Mouse (Mus musculus) MEL (cell line): ENCODE results near the gene Gramd1a. TPM values are rescaled to one million over a fixed set of nuclear protein-coding genes. Genes with fewer than 3 reads are reported as not detected.

Experiments
- DNase-seq: peaks from one replicate; pipeline ENCODE4 v3.0.0; 2011; ENCODE audit warnings: low read depth, low spot score
- H3K27ac ChIP-seq: 2 replicates; pipeline ENCODE4 v1.5.1; 2012; ENCODE audit warnings: low read depth, mild to moderate bottlenecking, control low read depth, low read length, moderate library complexity; ENCODE audit not compliant: control insufficient read depth
- H3K27me3 ChIP-seq, 2 experiments: fragments of 150-350 bp in 1 of 2; sonication (generic) in 1 of 2; 2 replicates each; pipeline ENCODE4 v1.6.1; 2012; ENCODE audit warnings: low read length in 2 of 2, mild to moderate bottlenecking in 2 of 2, improper control_type of control experiment in 1 of 2, moderate library complexity in 1 of 2; ENCODE audit not compliant: insufficient read depth in 2 of 2, control insufficient read depth in 1 of 2
- H3K36me3 ChIP-seq, 2 experiments: 2 replicates each; pipeline ENCODE4 v1.6.1; 2012 to 2014; ENCODE audit warnings: low read length in 2 of 2, improper control_type of control experiment in 1 of 2, inconsistent platforms in 1 of 2, mild to moderate bottlenecking in 1 of 2; ENCODE audit not compliant: insufficient read depth in 2 of 2, control insufficient read depth in 1 of 2
- H3K4me1 ChIP-seq, 2 experiments: fragments of 150-350 bp in 1 of 2; sonication (generic) in 1 of 2; 2 replicates each; pipeline ENCODE4 v1.6.1; 2012; ENCODE audit warnings: low read length in 2 of 2, improper control_type of control experiment in 1 of 2, mild to moderate bottlenecking in 1 of 2; ENCODE audit not compliant: insufficient read depth in 2 of 2, control insufficient read depth in 1 of 2
- H3K4me3 ChIP-seq, 2 experiments: fragments of 150-350 bp in 1 of 2; sonication (generic) in 1 of 2; 2 replicates each; pipeline ENCODE4 v1.5.1; 2012; ENCODE audit warnings: low read depth in 2 of 2, low read length in 2 of 2, mild to moderate bottlenecking in 2 of 2, moderate library complexity in 2 of 2, control low read depth in 1 of 2, improper control_type of control experiment in 1 of 2; ENCODE audit not compliant: control insufficient read depth in 1 of 2, insufficient read depth in 1 of 2
- H3K79me2 ChIP-seq: 2 replicates; pipeline ENCODE4 v1.6.1; 2012; ENCODE audit warnings: mild to moderate bottlenecking, low read length, moderate library complexity; ENCODE audit not compliant: control insufficient read depth, poor library complexity, insufficient read depth
- H3K9ac ChIP-seq: 2 replicates; pipeline ENCODE4 v1.6.1; 2012; ENCODE audit warnings: low read depth, mild to moderate bottlenecking, control low read depth, low read length, moderate library complexity; ENCODE audit not compliant: control insufficient read depth, poor library complexity, severe bottlenecking
- H3K9me3 ChIP-seq: fragments of 150-350 bp; sonication (generic); replicated peaks from 2 replicates; pipeline ENCODE4 v1.6.1; 2012; ENCODE audit warnings: mild to moderate bottlenecking, low read length, improper control_type of control experiment, moderate library complexity; ENCODE audit not compliant: insufficient read depth
- CHD2 ChIP-seq: IDR thresholded peaks from 2 replicates; pipeline ENCODE4 v1.6.1; 2011; ENCODE audit warnings: low read length, improper control_type of control experiment
- ELF1 ChIP-seq: IDR thresholded peaks from 2 replicates; pipeline ENCODE4 v1.6.1; 2014; ENCODE audit warnings: low read depth, mild to moderate bottlenecking, inconsistent platforms, low read length, improper control_type of control experiment, moderate library complexity
- ETS1 ChIP-seq: IDR thresholded peaks from 2 replicates; pipeline ENCODE4 v1.6.1; 2012; ENCODE audit warnings: low read depth, mild to moderate bottlenecking, inconsistent platforms, low read length, improper control_type of control experiment, moderate library complexity
- GATA1 ChIP-seq: IDR thresholded peaks from 2 replicates; pipeline ENCODE4 v1.6.1; 2011; ENCODE audit warnings: low read depth, low read length, improper control_type of control experiment
- KAT2A ChIP-seq: conservative IDR thresholded peaks from 2 replicates; pipeline ENCODE4 v1.6.1; 2012; ENCODE audit warnings: low read depth, low read length, improper control_type of control experiment, inconsistent platforms
- MAFK ChIP-seq: IDR thresholded peaks from 2 replicates; pipeline ENCODE4 v1.6.1; 2011; ENCODE audit warnings: low read depth, mild to moderate bottlenecking, low read length, improper control_type of control experiment, borderline replicate concordance
- MAX ChIP-seq: IDR thresholded peaks from 2 replicates; pipeline ENCODE4 v1.6.1; 2011; ENCODE audit warnings: low read length, improper control_type of control experiment
- MAZ ChIP-seq: IDR thresholded peaks from 2 replicates; pipeline ENCODE4 v1.6.1; 2012; ENCODE audit warnings: low read depth, mild to moderate bottlenecking, inconsistent platforms, low read length, improper control_type of control experiment
- MEF2A ChIP-seq: IDR thresholded peaks from 2 replicates; pipeline ENCODE4 v1.6.1; 2014; ENCODE audit warnings: low read depth, mild to moderate bottlenecking, inconsistent platforms, low read length, improper control_type of control experiment; ENCODE audit not compliant: poor library complexity, insufficient replicate concordance, severe bottlenecking; ENCODE audit errors: extremely low read depth
- NRF1 ChIP-seq: IDR thresholded peaks from 2 replicates; pipeline ENCODE4 v1.6.1; 2014; ENCODE audit warnings: low read depth, mild to moderate bottlenecking, inconsistent platforms, low read length, improper control_type of control experiment, moderate library complexity; ENCODE audit not compliant: poor library complexity, insufficient read depth, severe bottlenecking
- POLR2A ChIP-seq, 2 experiments: IDR thresholded peaks; 2 replicates each; pipeline ENCODE4 v1.6.1; 2011 to 2012; ENCODE audit warnings: low read length in 2 of 2, mild to moderate bottlenecking in 2 of 2, control low read depth in 1 of 2, improper control_type of control experiment in 1 of 2, low read depth in 1 of 2, moderate library complexity in 1 of 2; ENCODE audit not compliant: control insufficient read depth in 1 of 2, insufficient read depth in 1 of 2, poor library complexity in 1 of 2
- TAL1 ChIP-seq: IDR thresholded peaks from 2 replicates; pipeline ENCODE4 v1.6.1; 2012; ENCODE audit warnings: mild to moderate bottlenecking, inconsistent platforms, low read length, moderate library complexity, mixed read lengths
- TCF12 ChIP-seq: IDR thresholded peaks from 2 replicates; pipeline ENCODE4 v1.6.1; 2014; ENCODE audit warnings: low read depth, mild to moderate bottlenecking, inconsistent platforms, low read length, improper control_type of control experiment, moderate library complexity
- UBTF ChIP-seq: IDR thresholded peaks from 2 replicates; pipeline ENCODE4 v1.6.1; 2012; ENCODE audit warnings: low read depth, mild to moderate bottlenecking, inconsistent platforms, low read length, improper control_type of control experiment, moderate library complexity, borderline replicate concordance; ENCODE audit not compliant: insufficient read depth
- USF2 ChIP-seq, 2 experiments: IDR thresholded peaks; 2 replicates each; pipeline ENCODE4 v1.6.1; 2011 to 2012; ENCODE audit warnings: improper control_type of control experiment in 2 of 2, low read length in 2 of 2, borderline replicate concordance in 1 of 2, inconsistent platforms in 1 of 2, low read depth in 1 of 2, mild to moderate bottlenecking in 1 of 2; ENCODE audit not compliant: insufficient read depth in 1 of 2
- ZC3H11A ChIP-seq: IDR thresholded peaks from 2 replicates; pipeline ENCODE4 v1.6.1; 2012; ENCODE audit warnings: low read depth, mild to moderate bottlenecking, inconsistent platforms, low read length, improper control_type of control experiment
- ZMIZ1 ChIP-seq: IDR thresholded peaks from 2 replicates; pipeline ENCODE4 v1.6.1; 2012; ENCODE audit warnings: low read depth, mild to moderate bottlenecking, inconsistent platforms, low read length, improper control_type of control experiment, moderate library complexity
- polyA plus RNA-seq, 2 experiments: library from polyadenylated mRNA; stranded (reverse) in 1 of 2; unstranded in 1 of 2; fragments of >175 nt in 1 of 2; fragments of >200 nt in 1 of 2; gene quantifications; 2 replicates each; pipeline versions ENCODE4 v1.2.1 to v1.2.4; 2012; ENCODE audit warnings: low replicate concordance in 2 of 2, low read depth in 1 of 2; ENCODE audit not compliant: insufficient read length in 2 of 2, insufficient read depth in 1 of 2, missing spikeins in 1 of 2
- total RNA-seq: library from RNA; depleted of rRNA; stranded (reverse); fragments of 300-350 nt; gene quantifications from 2 replicates; pipeline ENCODE4 v1.2.3, GENCODE M21; 2012

Gene Gramd1a
- total and polyA plus RNA-seq, 3 experiments, result 21.8 to 65.7 TPM; not detected in 1

- no peaks in the 10 kb centered on the region for H3K4me1 ChIP-seq
- DNase-seq, result no peak
Measured at GRCm38 (mm10) chr7:31123697-31124096, 32.0 kb downstream of the Gramd1a start.

GRCm38 (mm10) chr7:31122641-31123631, 32.8 kb downstream of the Gramd1a start:
- no peaks in the 10 kb centered on the region for H3K36me3 ChIP-seq
- no peaks in the 10 kb centered on the region for H3K27me3 ChIP-seq
- TF ChIP-seq MAX (no peak), ZC3H11A (no peak), GATA1 (no peak), POLR2A (IDR thresholded peaks at IDR 0.05; ENCODE audit: control insufficient read depth in 1 of 2, insufficient read depth in 1 of 2, low read depth in 1 of 2, low read length in 2 of 2, poor library complexity in 1 of 2) (no peak), MEF2A (no peak), MAZ (no peak), MAFK (no peak), ELF1 (no peak), USF2 (IDR thresholded peaks at IDR 0.05; ENCODE audit: borderline replicate concordance in 1 of 2, insufficient read depth in 1 of 2, low read depth in 1 of 2, low read length in 2 of 2) (no peak)
- H3K4me3 ChIP-seq, result no peak overlapping the region
- no peak overlapping the region for H3K27ac ChIP-seq
- no peak for DNase-seq
- no peaks in the 10 kb centered on the region for H3K79me2 ChIP-seq
- H3K4me1 ChIP-seq, result no peaks in the 10 kb centered on the region
- H3K9me3 ChIP-seq, result no peaks in the 10 kb centered on the region
- H3K9ac ChIP-seq, result no peak overlapping the region

More at GRCm38 (mm10) chr7:31123697-31124096, 32.0 kb downstream of the Gramd1a start:
- H3K9me3 ChIP-seq, result no peaks in the 10 kb centered on the region
- no peak overlapping the region for H3K9ac ChIP-seq
- TF ChIP-seq TCF12, result no peak
- no peak for TF ChIP-seq CHD2
- no peak for TF ChIP-seq TAL1
- no peak for TF ChIP-seq POLR2A (IDR thresholded peaks at IDR 0.05; ENCODE audit: control insufficient read depth in 1 of 2, insufficient read depth in 1 of 2, low read depth in 1 of 2, low read length in 2 of 2, poor library complexity in 1 of 2)
- TF ChIP-seq UBTF, result no peak
- TF ChIP-seq USF2 (IDR thresholded peaks at IDR 0.05; ENCODE audit: borderline replicate concordance in 1 of 2, insufficient read depth in 1 of 2, low read depth in 1 of 2, low read length in 2 of 2), result no peak
- no peak for TF ChIP-seq NRF1
- no peak for TF ChIP-seq MEF2A
- TF ChIP-seq ZMIZ1, result no peak
- no peak for TF ChIP-seq ETS1
- TF ChIP-seq KAT2A, result no peak
- TF ChIP-seq, all 39 proteins: peak for 0
- Histone ChIP-seq H3K79me2 (no peaks in the 10 kb centered on the region), H3K4me3 (no peak overlapping the region), H3K27ac (no peak overlapping the region), H3K27me3 (no peaks in the 10 kb centered on the region), H3K36me3 (no peaks in the 10 kb centered on the region)
